Mouse (Mus musculus): ENCODE results near the gene Carmil1.

- TF ChIP-seq POLR2A (IDR thresholded peaks at IDR 0.05; ENCODE audit: insufficient read depth, low read depth, low read length) (no peak), CTCF (IDR thresholded peaks at IDR 0.05; ENCODE audit: insufficient read depth, low read depth, low read length) (no peak)
Measured at GRCm38 (mm10) chr13:24062770-24063169, 217.8 kb downstream of the Carmil1 start.

Data from olfactory bulb, adult 2 months (tissue).